Mouse (Mus musculus) B cell, adult 62 days (primary cell): ENCODE measurements around the gene Zfp146. TPM values are rescaled to one million over a fixed set of nuclear protein-coding genes. Genes with fewer than 3 reads are reported as not detected.

Experiments used
- total RNA-seq: library from RNA; stranded (reverse); gene quantifications from 4 replicates; pipeline ENCODE4 v1.2.4, GENCODE M21; 2023

Gene Zfp146
- 43.1 to 54.7 TPM (median 48.2 TPM) in 4 replicates for total RNA-seq

GRCm38 (mm10) chr7:30169583-30170282, at the start of gene Zfp146:
TSS of gene Zfp146 (minus strand) at chr7:30169750.

GRCm38 (mm10) chr7:30198481-30198971, 29.0 kb upstream of the Zfp146 start, which contains the start of gene Capns1:
TSS of gene Capns1 (minus strand) at chr7:30198811.

GRCm38 (mm10) chr7:30183879-30184289, 14.3 kb upstream of the Zfp146 start, which contains the start of gene Cox7a1:
TSS of gene Cox7a1 (plus strand) at chr7:30184144.

GRCm38 (mm10) chr7:30121308-30122187, 48.0 kb downstream of the Zfp146 start, which contains the start of gene Zfp382:
TSS of gene Zfp382 (plus strand) at chr7:30121942.

Other genes starting within 250 kb of the Zfp146 start
- gene Zfp74, start 215.7 kb downstream of the Zfp146 start, total RNA-seq = 8.1 to 11.9 TPM (median 10.2 TPM) in 4 replicates
- gene Zfp568, start 185.8 kb downstream of the Zfp146 start, total RNA-seq = 21.7 to 29.4 TPM (median 24.5 TPM) in 4 replicates
- gene Zfp14, start 118.4 kb downstream of the Zfp146 start, total RNA-seq = 2.8 to 4.2 TPM (median 2.9 TPM) in 4 replicates
- gene Zfp82, start 96.8 kb downstream of the Zfp146 start, total RNA-seq = 2.3 to 4.9 TPM (median 4.0 TPM) in 4 replicates
- 1.4 TPM in 1 of 4 replicates, not detected in the others for gene Gm26920, start 79.3 kb downstream of the Zfp146 start, total RNA-seq
- gene Zfp566, start 79.2 kb downstream of the Zfp146 start, total RNA-seq = 3.4 to 7.1 TPM (median 5.3 TPM) in 4 replicates
- gene Zfp260, start 75.0 kb downstream of the Zfp146 start, total RNA-seq = 21.4 to 32.3 TPM (median 22.1 TPM) in 4 replicates
- 11.9 to 15.5 TPM (median 15.2 TPM) in 4 replicates for gene Zfp382, start 47.8 kb downstream of the Zfp146 start, total RNA-seq
- gene Cox7a1, start 14.4 kb upstream of the Zfp146 start, total RNA-seq = not detected in 4 replicates
- 170 to 185 TPM (median 179 TPM) in 4 replicates for gene Capns1, start 29.1 kb upstream of the Zfp146 start, total RNA-seq
- gene Polr2i, start 62.2 kb upstream of the Zfp146 start, total RNA-seq = 34.3 to 44.9 TPM (median 41.8 TPM) in 4 replicates
- 30.0 to 41.9 TPM (median 35.3 TPM) in 4 replicates for gene Tbcb, start 62.5 kb upstream of the Zfp146 start, total RNA-seq
- not detected in 4 replicates for gene Ovol3, start 66.0 kb upstream of the Zfp146 start, total RNA-seq
- 1.2 to 2.7 TPM (median 1.7 TPM) in 4 replicates for gene Thap8, start 110.3 kb upstream of the Zfp146 start, total RNA-seq
- 6.4 to 9.9 TPM (median 8.2 TPM) in 4 replicates for gene Wdr62, start 110.7 kb upstream of the Zfp146 start, total RNA-seq
- gene Clip3, start 122.0 kb upstream of the Zfp146 start, total RNA-seq = 1.2 TPM in 1 of 4 replicates, not detected in the others
- gene Alkbh6, start 139.0 kb upstream of the Zfp146 start, total RNA-seq = 67.8 to 84.6 TPM (median 78.6 TPM) in 4 replicates
- gene Syne4, start 145.1 kb upstream of the Zfp146 start, total RNA-seq = 3.5 to 6.6 TPM (median 5.7 TPM) in 4 replicates
- 4.5 to 5.6 TPM (median 5.1 TPM) in 4 replicates for gene E130208F15Rik, start 152.0 kb upstream of the Zfp146 start, total RNA-seq
- gene Sdhaf1, start 154.1 kb upstream of the Zfp146 start, total RNA-seq = 17.4 to 20.4 TPM (median 17.5 TPM) in 4 replicates
- not detected in 4 replicates for gene Lrfn3, start 193.0 kb upstream of the Zfp146 start, total RNA-seq
- 63.3 to 80.1 TPM (median 74.7 TPM) in 4 replicates for gene Tyrobp, start 244.0 kb upstream of the Zfp146 start, total RNA-seq